Mouse (Mus musculus) liver, embryonic 11.5 days (tissue): ENCODE data around the gene Ugt1a10. TPM values are rescaled to one million over a fixed set of nuclear protein-coding genes. Genes with fewer than 3 reads are reported as not detected.

Experiments
- ATAC-seq: fragments of 200-750 bp; cut with Nextera tagmentation; replicated peaks from 2 replicates; pipeline ENCODE4 v1.8.0; 2017; ENCODE audit warnings: moderate number of reproducible peaks, mild to moderate bottlenecking, moderate TSS enrichment, moderate library complexity; ENCODE audit not compliant: low FRiP score
- DNase-seq: peaks from one replicate; pipeline ENCODE4 v3.0.0-alpha.2; 2017; ENCODE audit warnings: low spot score
- H3K27ac ChIP-seq: fragments of 300-500 bp; sonication (generic); 2 replicates; pipeline ENCODE4 v1.5.1; 2014; ENCODE audit warnings: mild to moderate bottlenecking, low read depth, low read length, control low read depth
- H3K27me3 ChIP-seq: fragments of 300-500 bp; sonication (generic); replicated peaks from 2 replicates; pipeline ENCODE4 v1.6.1; 2014; ENCODE audit warnings: low read length, mixed read lengths; ENCODE audit not compliant: control insufficient read depth, insufficient read depth
- H3K36me3 ChIP-seq: fragments of 300-500 bp; sonication (generic); 2 replicates; pipeline ENCODE4 v1.6.1; 2014; ENCODE audit warnings: mild to moderate bottlenecking, low read length, moderate library complexity, mixed read lengths; ENCODE audit not compliant: control insufficient read depth, insufficient read depth
- H3K4me1 ChIP-seq: fragments of 300-500 bp; sonication (generic); replicated peaks from 2 replicates; pipeline ENCODE4 v1.6.1; 2014; ENCODE audit warnings: low read length, mixed read lengths; ENCODE audit not compliant: control insufficient read depth, insufficient read depth
- H3K4me2 ChIP-seq: fragments of 300-500 bp; sonication (generic); 2 replicates; pipeline ENCODE4 v1.6.1; 2014; ENCODE audit warnings: mild to moderate bottlenecking, control low read depth, moderate library complexity
- H3K4me3 ChIP-seq: fragments of 300-500 bp; sonication (generic); 2 replicates; pipeline ENCODE4 v1.5.1; 2014; ENCODE audit warnings: low read depth, low read length, control low read depth
- H3K9ac ChIP-seq: fragments of 300-500 bp; sonication (generic); 2 replicates; pipeline ENCODE4 v1.6.1; 2014; ENCODE audit warnings: low read depth, low read length, control low read depth
- H3K9me3 ChIP-seq: fragments of 300-500 bp; sonication (generic); 2 replicates; pipeline ENCODE4 v1.6.1; 2016; ENCODE audit warnings: low read length, inconsistent platforms, mixed read lengths; ENCODE audit not compliant: control insufficient read depth
- WGBS: fragments of 180-500 bp; shearing (Covaris S2); extraction: QIAGEN DNeasy Blood & Tissue Kit; methylation state at CpG from one replicate; pipeline ENCODE4 v1.1.7; 2014; 5-methylcytosine and 5-hydroxymethylcytosine counted together
- polyA plus RNA-seq: library from polyadenylated mRNA; unstranded; fragments of >200 nt; fragmentation: Nextera tagmentation; extraction: Ambion mirVana; gene quantifications from 2 replicates; pipeline ENCODE4 v1.2.1, GENCODE M21; 2014

The Ugt1a10 gene
- polyA plus RNA-seq, 1 experiment from 2014 or later = not detected

DNA sequence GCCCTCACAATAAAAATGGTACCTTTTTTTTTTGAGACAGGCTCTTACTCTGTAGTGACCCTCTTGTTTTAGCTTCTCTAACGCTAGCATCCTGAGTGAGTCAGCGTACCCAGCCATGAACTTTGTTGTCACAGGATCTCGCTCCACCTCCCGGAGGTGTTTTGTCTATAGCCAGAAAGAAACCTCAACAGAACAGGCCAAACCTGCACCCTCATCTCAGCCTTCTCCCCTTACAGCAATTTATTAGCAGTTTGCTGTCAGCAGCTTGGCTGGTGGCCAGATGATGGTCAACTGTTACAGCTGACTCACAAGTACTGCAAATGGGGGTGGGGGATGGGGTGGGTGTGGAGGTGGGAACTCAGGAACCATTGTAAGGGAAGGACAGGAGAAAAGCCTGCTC, 207.1 kb downstream of the Ugt1a10 start:
- no peak for DNase-seq
- peaks cover 67% of the 10 kb centered on the region for H3K36me3 ChIP-seq
- peaks cover 23% of the 10 kb centered on the region for H3K9me3 ChIP-seq
- 80% methylated on average over 4 of the region's 4 CpGs for WGBS
- H3K27ac ChIP-seq = no peak overlapping the region
- peaks cover 35% of the 10 kb centered on the region for H3K4me1 ChIP-seq
- H3K9ac ChIP-seq = no peak overlapping the region
- H3K4me2 ChIP-seq = no peak overlapping the region
- ATAC-seq = no peak
- H3K27me3 ChIP-seq = no peaks in the 10 kb centered on the region
- no peak overlapping the region for H3K4me3 ChIP-seq

DNA sequence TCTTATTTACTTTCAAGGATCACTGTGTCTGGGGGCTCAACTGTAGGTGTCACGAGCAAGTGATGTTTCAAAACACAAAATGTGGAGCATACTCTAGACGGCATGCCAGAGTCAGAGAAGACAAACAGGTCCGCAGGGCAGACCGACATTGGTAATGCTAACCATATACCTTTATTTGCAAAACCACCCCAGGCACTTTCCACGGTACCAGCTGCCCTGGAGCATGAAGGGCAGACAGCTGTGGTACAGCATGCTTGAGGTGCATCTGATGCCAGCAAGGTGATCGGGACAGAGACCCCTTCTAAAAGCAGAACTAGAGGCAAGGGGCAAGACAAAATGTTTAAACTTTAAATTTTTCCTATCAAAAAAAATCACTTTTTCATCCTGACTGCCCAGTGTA, 207.8 kb downstream of the Ugt1a10 start:
- ATAC-seq (no peak), DNase-seq (no peak)
- H3K27me3 ChIP-seq = no peaks in the 10 kb centered on the region
- no peak overlapping the region for H3K27ac ChIP-seq
- 74% methylated on average over 6 of the region's 6 CpGs for WGBS
- no peak overlapping the region for H3K9ac ChIP-seq
- H3K9me3 ChIP-seq = peaks cover 22% of the 10 kb centered on the region
- H3K4me2 ChIP-seq = no peak overlapping the region
- H3K4me3 ChIP-seq = no peak overlapping the region
- H3K4me1 ChIP-seq = peaks cover 35% of the 10 kb centered on the region
- H3K36me3 ChIP-seq = peaks cover 74% of the 10 kb centered on the region

DNA sequence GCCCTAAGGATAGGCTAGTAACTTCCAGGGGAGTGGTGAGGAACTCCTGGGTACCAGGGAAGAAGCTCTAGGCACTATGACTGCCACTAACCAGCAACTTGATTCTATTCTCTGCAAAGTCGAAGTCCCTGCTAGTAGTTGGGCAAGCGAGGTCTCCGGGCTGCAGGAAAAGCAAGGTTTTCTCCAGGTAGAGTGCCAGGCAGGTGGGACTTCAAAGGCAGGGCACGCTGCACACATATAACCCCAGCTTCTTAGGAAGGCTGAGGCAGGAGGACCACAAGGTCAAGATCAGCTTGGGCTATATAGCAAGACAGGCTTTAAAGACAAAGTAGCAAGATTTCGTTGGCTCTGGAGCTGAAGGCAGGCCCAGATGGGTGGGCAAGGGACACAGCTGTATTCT, 208.6 kb downstream of the Ugt1a10 start:
- Histone ChIP-seq H3K9ac (no peak overlapping the region), H3K36me3 (peaks cover 82% of the 10 kb centered on the region), H3K4me2 (no peak overlapping the region), H3K4me1 (peaks cover 35% of the 10 kb centered on the region), H3K27ac (no peak overlapping the region), H3K9me3 (peaks cover 21% of the 10 kb centered on the region), H3K27me3 (no peaks in the 10 kb centered on the region), H3K4me3 (no peak overlapping the region)
- no peak for DNase-seq
- 89% methylated on average over 5 of the region's 5 CpGs for WGBS
- no peak for ATAC-seq

DNA sequence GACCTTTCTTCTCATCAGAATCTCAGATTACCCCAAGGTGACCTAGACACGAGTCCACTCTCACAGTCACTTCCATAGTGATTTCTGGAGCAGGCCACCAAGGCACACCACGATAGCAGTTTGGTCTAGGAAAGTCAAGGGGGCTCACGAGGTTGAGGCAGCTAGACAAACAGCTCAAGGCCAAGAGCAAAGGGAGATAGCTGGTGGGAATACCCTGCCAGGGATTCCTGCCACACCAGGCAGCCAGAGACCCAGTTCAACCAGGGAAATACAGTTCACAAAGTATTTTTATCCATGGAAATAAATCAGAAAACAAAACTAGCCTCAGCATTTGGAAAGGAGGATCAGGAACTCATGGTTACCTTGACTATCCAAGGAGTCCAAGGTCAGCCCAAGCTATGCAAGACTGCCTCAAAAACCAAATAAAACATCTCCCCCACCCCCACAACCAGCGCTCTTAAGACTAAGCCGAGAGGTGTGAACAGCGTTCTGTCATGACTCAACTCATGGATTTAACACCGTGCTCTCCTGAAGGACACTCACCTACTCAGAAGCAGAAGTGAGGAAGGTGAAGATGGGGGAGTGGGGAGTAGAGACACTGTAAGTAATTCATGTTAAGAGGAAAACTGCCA, 209.2 kb downstream of the Ugt1a10 start:
- no peaks in the 10 kb centered on the region for H3K27me3 ChIP-seq
- peaks cover 32% of the 10 kb centered on the region for H3K4me1 ChIP-seq
- peaks cover 21% of the 10 kb centered on the region for H3K9me3 ChIP-seq
- H3K4me2 ChIP-seq = no peak overlapping the region
- DNase-seq = no peak
- H3K9ac ChIP-seq = no peak overlapping the region
- H3K27ac ChIP-seq = no peak overlapping the region
- no peak for ATAC-seq
- 86% methylated on average over 7 of the region's 7 CpGs for WGBS
- H3K4me3 ChIP-seq = no peak overlapping the region
- peaks cover 88% of the 10 kb centered on the region for H3K36me3 ChIP-seq

DNA sequence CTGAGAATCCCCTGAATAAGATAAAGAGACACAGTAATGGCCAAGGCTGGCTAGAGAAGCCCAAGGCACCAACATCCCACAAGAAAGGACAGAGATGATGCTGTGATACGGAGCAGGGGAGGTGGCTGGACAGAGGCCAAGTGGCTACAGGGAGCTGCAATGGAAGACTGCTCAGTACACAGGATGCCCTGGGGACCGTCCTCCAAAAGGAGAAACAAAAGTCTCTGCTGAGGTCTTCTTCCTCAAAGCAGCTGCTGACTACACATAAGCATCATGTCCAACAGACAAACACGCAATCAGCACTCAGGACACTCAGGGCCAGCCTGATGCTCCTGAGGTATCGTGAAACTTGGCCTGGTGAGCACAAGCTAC, 209.7 kb downstream of the Ugt1a10 start:
- peaks cover 21% of the 10 kb centered on the region for H3K9me3 ChIP-seq
- H3K27me3 ChIP-seq = no peaks in the 10 kb centered on the region
- ATAC-seq (no peak), DNase-seq (no peak)
- H3K4me1 ChIP-seq = peaks cover 27% of the 10 kb centered on the region
- no peak overlapping the region for H3K27ac ChIP-seq
- H3K4me2 ChIP-seq = no peak overlapping the region
- no peak overlapping the region for H3K9ac ChIP-seq
- H3K4me3 ChIP-seq = no peak overlapping the region
- WGBS = 75% methylated on average over 4 of the region's 4 CpGs
- peaks cover 93% of the 10 kb centered on the region for H3K36me3 ChIP-seq

DNA sequence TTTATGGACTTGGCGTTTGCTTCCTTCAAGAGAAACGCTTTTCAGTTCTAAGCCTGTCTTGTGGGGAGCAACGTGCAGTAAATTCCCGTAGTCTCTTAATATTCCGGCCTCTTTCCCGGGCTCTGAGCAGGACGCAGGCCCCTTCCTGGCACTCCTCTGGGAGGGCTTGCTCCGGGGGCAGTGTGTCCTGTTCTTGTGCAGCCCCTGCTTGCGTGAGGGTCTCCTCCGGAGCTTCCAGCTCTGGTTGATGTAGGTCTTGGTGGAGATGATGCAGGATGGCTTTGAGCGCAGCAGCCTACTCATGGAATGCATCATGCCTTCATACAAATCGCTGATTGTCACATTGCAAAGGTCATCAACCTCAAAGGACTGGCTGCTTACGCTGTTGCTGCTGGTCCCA, 210.9 kb downstream of the Ugt1a10 start:
- Histone ChIP-seq H3K9ac (no peak overlapping the region), H3K4me3 (no peak overlapping the region), H3K9me3 (peaks cover 16% of the 10 kb centered on the region), H3K4me1 (peaks cover 14% of the 10 kb centered on the region), H3K27ac (no peak overlapping the region), H3K27me3 (no peaks in the 10 kb centered on the region), H3K36me3 (peaks cover 90% of the 10 kb centered on the region), H3K4me2 (no peak overlapping the region)
- ATAC-seq (no peak), DNase-seq (no peak)
- 89% methylated on average over 13 of the region's 13 CpGs for WGBS

DNA sequence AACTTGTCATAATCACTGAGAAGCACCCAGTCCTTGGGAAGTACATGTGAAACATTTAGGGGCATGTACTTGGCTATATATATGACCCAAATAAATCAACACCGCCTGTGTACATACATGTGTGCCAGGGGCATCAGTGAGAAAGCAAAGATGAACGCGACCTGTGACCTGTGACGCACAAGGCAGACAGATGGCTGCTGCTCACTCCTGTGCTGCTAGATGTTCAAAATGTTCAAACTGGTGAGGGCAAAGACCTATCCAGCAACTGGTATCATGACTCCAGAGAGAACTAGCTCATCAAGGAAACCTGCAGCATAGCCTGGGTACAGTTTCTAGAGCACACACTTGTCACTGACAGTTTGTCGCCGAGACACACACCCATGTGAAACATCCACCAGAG, 212.3 kb downstream of the Ugt1a10 start:
- H3K27ac ChIP-seq = no peak overlapping the region
- H3K4me2 ChIP-seq = no peak overlapping the region
- no peak for DNase-seq
- H3K4me1 ChIP-seq = peaks cover 2% of the 10 kb centered on the region; the same call in 1 of the 2 replicates
- no peak overlapping the region for H3K9ac ChIP-seq
- H3K4me3 ChIP-seq = no peak overlapping the region
- H3K36me3 ChIP-seq = peaks cover 90% of the 10 kb centered on the region
- no peak; the same call in 1 of the 2 replicates for ATAC-seq
- peaks cover 11% of the 10 kb centered on the region for H3K9me3 ChIP-seq
- no peaks in the 10 kb centered on the region for H3K27me3 ChIP-seq
- 94% methylated on average over 6 of the region's 6 CpGs for WGBS

DNA sequence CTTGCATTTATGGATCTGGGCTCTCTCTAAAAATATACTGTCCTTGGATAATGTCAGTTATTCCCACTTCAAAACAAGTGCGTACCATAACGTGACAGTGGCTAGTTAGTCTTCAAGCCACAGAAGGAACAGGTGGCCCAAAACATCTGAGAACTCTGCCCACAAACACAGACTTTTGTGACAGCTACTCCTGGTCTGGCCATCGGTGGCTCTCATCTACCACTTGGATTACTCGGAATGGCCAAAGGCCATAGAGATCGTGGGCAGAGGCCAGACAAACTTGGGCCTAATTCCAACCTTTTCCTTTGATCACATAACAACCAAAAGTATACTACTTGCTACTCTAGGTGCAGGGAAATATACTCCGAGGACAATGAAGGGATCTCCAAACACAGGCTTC, 212.9 kb downstream of the Ugt1a10 start:
- peaks cover 90% of the 10 kb centered on the region for H3K36me3 ChIP-seq
- ATAC-seq (no peak), DNase-seq (no peak)
- no peaks in the 10 kb centered on the region for H3K4me1 ChIP-seq
- no peak overlapping the region for H3K9ac ChIP-seq
- peaks cover 11% of the 10 kb centered on the region for H3K9me3 ChIP-seq
- H3K4me3 ChIP-seq = no peak overlapping the region
- H3K27ac ChIP-seq = no peak overlapping the region
- WGBS = 83% methylated on average over 6 of the region's 6 CpGs
- no peaks in the 10 kb centered on the region for H3K27me3 ChIP-seq
- no peak overlapping the region for H3K4me2 ChIP-seq
